Mouse (Mus musculus) heart, postnatal 0 days (tissue): ENCODE measurements around the gene Majin. TPM values are rescaled to one million over a fixed set of nuclear protein-coding genes. Genes with fewer than 3 reads are reported as not detected.
A peak's percentile ranks its signal among the peaks of the same experiment; 100 is the strongest.

Source experiments
- ATAC-seq: fragments of 200-750 bp; cut with Nextera tagmentation; 2 replicates; pipeline ENCODE4 v1.8.0; 2017; ENCODE audit warnings: low read depth, moderate number of reproducible peaks, moderate library complexity; ENCODE audit not compliant: insufficient read depth
- DNase-seq: peaks from one replicate; pipeline ENCODE4 v3.0.0-alpha.2; 2016; ENCODE audit warnings: low spot score
- H3K27ac ChIP-seq: fragments of 300-500 bp; sonication (generic); 2 replicates; pipeline ENCODE4 v1.5.1; 2014; ENCODE audit warnings: low read depth, mild to moderate bottlenecking
- H3K27me3 ChIP-seq: fragments of 300-500 bp; sonication (generic); 2 replicates; pipeline ENCODE4 v1.6.1; 2014; ENCODE audit warnings: low read length, mixed read lengths; ENCODE audit not compliant: control insufficient read depth, insufficient read depth
- H3K36me3 ChIP-seq: fragments of 300-500 bp; sonication (generic); replicated peaks from 2 replicates; pipeline ENCODE4 v1.6.1; 2014; ENCODE audit warnings: low read length, mixed read lengths; ENCODE audit not compliant: control insufficient read depth, insufficient read depth
- H3K4me1 ChIP-seq: fragments of 300-500 bp; sonication (generic); 2 replicates; pipeline ENCODE4 v1.6.1; 2014; ENCODE audit warnings: antibody characterized with exemption; ENCODE audit not compliant: control insufficient read depth, insufficient read depth
- H3K4me2 ChIP-seq: fragments of 300-500 bp; sonication (generic); 2 replicates; pipeline ENCODE4 v1.6.1; 2014; ENCODE audit warnings: low read depth, mild to moderate bottlenecking, low read length, moderate library complexity
- H3K4me3 ChIP-seq: fragments of 300-500 bp; sonication (generic); 2 replicates; pipeline ENCODE4 v1.5.1; 2014; ENCODE audit warnings: low read depth, low read length
- H3K9ac ChIP-seq: fragments of 300-500 bp; sonication (generic); replicated peaks from 2 replicates; pipeline ENCODE4 v1.6.1; 2014; ENCODE audit warnings: low read depth, low read length, mixed read lengths
- H3K9me3 ChIP-seq: fragments of 300-500 bp; sonication (generic); replicated peaks from 2 replicates; pipeline ENCODE4 v1.6.1; 2016; ENCODE audit warnings: low read length; ENCODE audit not compliant: control insufficient read depth
- CTCF ChIP-seq: IDR thresholded peaks from 2 replicates; pipeline ENCODE4 v1.5.1; 2016; ENCODE audit warnings: antibody characterized with exemption, control low read depth, low read depth
- EP300 ChIP-seq: IDR thresholded peaks from 2 replicates; pipeline ENCODE4 v1.6.1; 2016; ENCODE audit warnings: antibody characterized with exemption, low read depth
- WGBS: fragments of 180-500 bp; shearing (Covaris S2); extraction: QIAGEN DNeasy Blood & Tissue Kit; methylation state at CpG from one replicate; pipeline ENCODE4 v1.1.7; 2014; 5-methylcytosine and 5-hydroxymethylcytosine counted together
- polyA plus RNA-seq: library from polyadenylated mRNA; unstranded; fragments of >200 nt; fragmentation: Nextera tagmentation; extraction: Ambion mirVana; gene quantifications from 2 replicates; pipeline ENCODE4 v1.2.1, GENCODE M21; 2015
- total RNA-seq: library from RNA; depleted of rRNA; stranded (reverse); fragments of >200 nt; gene quantifications from 2 replicates; pipeline ENCODE4 v1.2.3, GENCODE M21; 2014; ENCODE audit warnings: low replicate concordance

Majin gene
- total and polyA plus RNA-seq, 2 experiments from 2014 or later, result not detected

GRCm38 (mm10) chr19:6227864-6228263 lies 43.7 kb downstream of the Majin start:
- peaks cover 53% of the 10 kb centered on the region for H3K36me3 ChIP-seq
- 98% methylated on average over 4 of the region's 4 CpGs for WGBS

GRCm38 (mm10) chr19:6230411-6230810 lies 46.2 kb downstream of the Majin start:
- no peak overlapping the region for H3K9ac ChIP-seq
- DNase-seq (no peak), ATAC-seq (no peak)
- H3K27ac ChIP-seq, result no peak overlapping the region
- 81% methylated on average over 4 of the region's 4 CpGs for WGBS
- peaks cover 11% of the 10 kb centered on the region for H3K4me1 ChIP-seq
- no peak overlapping the region for H3K4me2 ChIP-seq
- no peaks in the 10 kb centered on the region for H3K27me3 ChIP-seq
- TF ChIP-seq CTCF (no peak), EP300 (no peak)
- peaks cover 62% of the 10 kb centered on the region for H3K36me3 ChIP-seq
- H3K4me3 ChIP-seq, result no peak overlapping the region
- no peaks in the 10 kb centered on the region for H3K9me3 ChIP-seq

More at GRCm38 (mm10) chr19:6227864-6228263, 43.7 kb downstream of the Majin start:
- H3K27me3 ChIP-seq, result no peaks in the 10 kb centered on the region
- H3K27ac ChIP-seq, result no peak overlapping the region
- no peaks in the 10 kb centered on the region for H3K9me3 ChIP-seq
- H3K4me1 ChIP-seq, result no peaks in the 10 kb centered on the region
- H3K9ac ChIP-seq, result no peak overlapping the region
- no peak for DNase-seq
- ATAC-seq, result no peak
- TF ChIP-seq CTCF, result no peak
- TF ChIP-seq EP300, result no peak
- H3K4me3 ChIP-seq, result no peak overlapping the region
- no peak overlapping the region for H3K4me2 ChIP-seq

- Histone ChIP-seq H3K27me3 (no peaks in the 10 kb centered on the region), H3K4me1 (peaks cover 11% of the 10 kb centered on the region), H3K4me3 (no peak overlapping the region), H3K36me3 (peaks cover 62% of the 10 kb centered on the region), H3K27ac (no peak overlapping the region), H3K4me2 (no peak overlapping the region), H3K9ac (no peak overlapping the region), H3K9me3 (no peaks in the 10 kb centered on the region)
- no peak for DNase-seq
- WGBS, result 92% methylated on average over 2 of the region's 2 CpGs
- no peak for ATAC-seq
- TF ChIP-seq EP300, result no peak
- no peak for TF ChIP-seq CTCF
Observed at GRCm38 (mm10) chr19:6231036-6231435, 46.8 kb downstream of the Majin start.

- peaks cover 11% of the 10 kb centered on the region for H3K4me1 ChIP-seq
- no peak overlapping the region for H3K4me2 ChIP-seq
- H3K4me3 ChIP-seq, result no peak overlapping the region
- no peak overlapping the region for H3K9ac ChIP-seq
- H3K9me3 ChIP-seq, result no peaks in the 10 kb centered on the region
- no peaks in the 10 kb centered on the region for H3K27me3 ChIP-seq
- no peak for TF ChIP-seq CTCF
- no peak for TF ChIP-seq EP300
- DNase-seq (no peak), ATAC-seq (no peak)
- WGBS, result 82% methylated on average over 16 of the region's 16 CpGs
- no peak overlapping the region for H3K27ac ChIP-seq
- H3K36me3 ChIP-seq, result peaks cover 45% of the 10 kb centered on the region
Observed at GRCm38 (mm10) chr19:6233647-6234046, 49.5 kb downstream of the Majin start.

- peaks cover 11% of the 10 kb centered on the region for H3K4me1 ChIP-seq
- no peak for TF ChIP-seq CTCF
- no peak for TF ChIP-seq EP300
- peak overlapping the region; percentile 75 for H3K9ac ChIP-seq
- H3K36me3 ChIP-seq, result peaks cover 39% of the 10 kb centered on the region
- no peak for ATAC-seq
- H3K9me3 ChIP-seq, result no peaks in the 10 kb centered on the region
- no peaks in the 10 kb centered on the region for H3K27me3 ChIP-seq
- no peak overlapping the region for H3K27ac ChIP-seq
- H3K4me2 ChIP-seq, result peak overlapping the region; percentile 88
- peak overlapping the region; percentile 72 for H3K4me3 ChIP-seq
- DNase-seq, result no peak
- 55% methylated on average over 11 of the region's 11 CpGs for WGBS
Observed at GRCm38 (mm10) chr19:6234337-6235083, 50.3 kb downstream of the Majin start.
